Mouse (Mus musculus): Measurements from ENCODE around the gene Fkbp14. TPM values are rescaled to one million over a fixed set of nuclear protein-coding genes. Genes with fewer than 3 reads are reported as not detected.

Fkbp14 gene
- 0.44 and 0.96 TPM in 2 replicates for total RNA-seq (2017)

GRCm38 (mm10) chr6:54597208-54597607 lies at the start of gene Fkbp14:
Fkbp14 (minus strand) TSS chr6:54597308.
- ATAC-seq (replicated peaks; ENCODE audit: low read depth, poor library complexity, severe bottlenecking) = no peak

- no peak for ATAC-seq (replicated peaks; ENCODE audit: low read depth, poor library complexity, severe bottlenecking)
Observed at GRCm38 (mm10) chr6:54643181-54643580, 46.1 kb upstream of the Fkbp14 start.

GRCm38 (mm10) chr6:54641953-54642352 lies 44.8 kb upstream of the Fkbp14 start:
- no peak for ATAC-seq (replicated peaks; ENCODE audit: low read depth, poor library complexity, severe bottlenecking)

GRCm38 (mm10) chr6:54639877-54640276 lies 42.8 kb upstream of the Fkbp14 start:
- no peak for ATAC-seq (replicated peaks; ENCODE audit: low read depth, poor library complexity, severe bottlenecking)

GRCm38 (mm10) chr6:54631462-54631861 lies 34.4 kb upstream of the Fkbp14 start:
- 0 out of 2 replicates have a peak, but pooled peaks have one; percentile 32 for ATAC-seq (replicated peaks; ENCODE audit: low read depth, poor library complexity, severe bottlenecking)

- ATAC-seq (replicated peaks; ENCODE audit: low read depth, poor library complexity, severe bottlenecking) = peak; percentile 58; the same call in 1 of the 2 replicates
Observed at GRCm38 (mm10) chr6:54629734-54630133, 32.6 kb upstream of the Fkbp14 start.

- no peak for ATAC-seq (replicated peaks; ENCODE audit: low read depth, poor library complexity, severe bottlenecking)
Observed at GRCm38 (mm10) chr6:54628381-54628780, 31.3 kb upstream of the Fkbp14 start.

GRCm38 (mm10) chr6:54620357-54620756 lies 23.2 kb upstream of the Fkbp14 start:
- no peak for ATAC-seq (replicated peaks; ENCODE audit: low read depth, poor library complexity, severe bottlenecking)

- no peak for ATAC-seq (replicated peaks; ENCODE audit: low read depth, poor library complexity, severe bottlenecking)
Observed at GRCm38 (mm10) chr6:54619530-54619929, 22.4 kb upstream of the Fkbp14 start.

GRCm38 (mm10) chr6:54617363-54617762 lies 20.3 kb upstream of the Fkbp14 start:
- no peak for ATAC-seq (replicated peaks; ENCODE audit: low read depth, poor library complexity, severe bottlenecking)

- ATAC-seq (replicated peaks; ENCODE audit: low read depth, poor library complexity, severe bottlenecking) = no peak
Observed at GRCm38 (mm10) chr6:54606241-54606640, 9.1 kb upstream of the Fkbp14 start.

GRCm38 (mm10) chr6:54604001-54604715 lies 7.0 kb upstream of the Fkbp14 start:
- ATAC-seq (replicated peaks; ENCODE audit: low read depth, poor library complexity, severe bottlenecking) = no peak

GRCm38 (mm10) chr6:54602891-54603290 lies 5.8 kb upstream of the Fkbp14 start:
- no peak for ATAC-seq (replicated peaks; ENCODE audit: low read depth, poor library complexity, severe bottlenecking)

GRCm38 (mm10) chr6:54600681-54601347 lies 3.7 kb upstream of the Fkbp14 start:
- no peak for ATAC-seq (replicated peaks; ENCODE audit: low read depth, poor library complexity, severe bottlenecking)

- ATAC-seq (replicated peaks; ENCODE audit: low read depth, poor library complexity, severe bottlenecking) = no peak
Observed at GRCm38 (mm10) chr6:54597711-54598110, 603 bp upstream of the Fkbp14 start.

GRCm38 (mm10) chr6:54595330-54595878 lies 1.7 kb downstream of the Fkbp14 start:
- no peak for ATAC-seq (replicated peaks; ENCODE audit: low read depth, poor library complexity, severe bottlenecking)

GRCm38 (mm10) chr6:54594469-54595329 lies 2.4 kb downstream of the Fkbp14 start, which contains the start of gene Plekha8:
Plekha8 (plus strand) TSS chr6:54595111.
- peak; percentile 80 for ATAC-seq (replicated peaks; ENCODE audit: low read depth, poor library complexity, severe bottlenecking)

- ATAC-seq (replicated peaks; ENCODE audit: low read depth, poor library complexity, severe bottlenecking) = no peak
Observed at GRCm38 (mm10) chr6:54593766-54594468, 3.2 kb downstream of the Fkbp14 start.

- ATAC-seq (replicated peaks; ENCODE audit: low read depth, poor library complexity, severe bottlenecking) = peak; percentile 93
Observed at GRCm38 (mm10) chr6:54592938-54593535, 4.1 kb downstream of the Fkbp14 start.
